ENCODE assay signal across 20 mouse cellular contexts in the genomic region with DNA sequence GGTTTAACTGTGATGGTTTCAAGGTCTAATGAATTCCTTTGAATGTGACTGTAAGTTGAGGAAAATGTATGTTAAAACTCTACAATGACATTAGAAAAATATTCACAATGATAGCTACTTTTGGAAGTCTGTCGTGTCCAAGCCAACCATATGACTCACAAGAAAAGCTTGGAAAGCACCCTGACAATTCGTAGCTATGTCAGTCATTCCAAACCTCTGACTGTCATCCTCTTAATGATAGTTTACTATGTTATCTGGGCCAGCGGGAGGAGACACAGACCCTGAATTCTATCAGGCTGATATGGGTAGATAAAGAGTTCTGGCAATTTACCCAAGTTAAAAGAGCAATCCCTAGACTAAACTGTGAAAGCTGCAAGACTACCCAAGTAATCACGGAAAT. TPM values are rescaled to one million over a fixed set of nuclear protein-coding genes. Genes with fewer than 3 reads are reported as not detected.
"Had no signal": no experiment of that assay in that cellular context is flagged by ENCODE, and none has a peak within 500 bp of the region (broad histone marks: within the 10 kb centered on the region; RNA-seq: fewer than 3 reads in every experiment).

No protein-coding gene starts in this region.

- H3K4me3 ChIP-seq: limb, embryonic 12.5 days; midbrain, embryonic 10.5 days; neural tube, embryonic 12.5 days had no signal

- H3K4me1 ChIP-seq: limb, embryonic 12.5 days; midbrain, embryonic 10.5 days; neural tube, embryonic 12.5 days had no signal

- H3K27me3 ChIP-seq: neural tube, embryonic 12.5 days had no signal

- H3K27ac ChIP-seq: kidney, postnatal 0 days; limb, embryonic 12.5 days; liver, embryonic 14.5 days; midbrain, embryonic 10.5 days; neural tube, embryonic 12.5 days had no signal

- H3K9ac ChIP-seq: limb, embryonic 12.5 days; liver, embryonic 14.5 days; neural tube, embryonic 12.5 days had no signal

- H3K4me2 ChIP-seq: limb, embryonic 12.5 days; neural tube, embryonic 12.5 days had no signal

- H3K36me3 ChIP-seq: limb, embryonic 12.5 days; midbrain, embryonic 10.5 days; neural tube, embryonic 12.5 days had no signal

- DNase-seq: kidney, postnatal 36 days; layer of hippocampus, adult 9-11 months; lung, adult 18-20 months; lung, postnatal 4 days; midbrain, embryonic 14.5 days; thymus, adult 18-20 months; thymus, postnatal 14 days had no signal

- H3K9me3 ChIP-seq: limb, embryonic 12.5 days; midbrain, embryonic 10.5 days; neural tube, embryonic 12.5 days had no signal

RNA-seq across cellular contexts. Expression of a gene that starts 11.0 kb away (rescaled TPM):
- total RNA-seq: megakaryocyte, adult 5-6 weeks; neutrophil, adult 5-6 weeks had no signal

RNA-seq across cellular contexts. Expression of a gene that starts 41.8 kb away (rescaled TPM):
- total RNA-seq: layer of hippocampus, adult 18-20 months; left cerebral cortex, postnatal 36 days; liver, adult 2 months; megakaryocyte, adult 5-6 weeks; neutrophil, adult 5-6 weeks had no signal
- polyA plus RNA-seq: kidney, postnatal 0 days; limb, embryonic 12.5 days; liver, adult 2 months; liver, embryonic 14.5 days; lung, embryonic 16.5 days; midbrain, embryonic 14.5 days; neural tube, embryonic 12.5 days; stomach, embryonic 14.5 days; urinary bladder, adult 2 months had no signal
